Mouse (Mus musculus) lung, postnatal 0 days (tissue): ENCODE data around the gene Wdfy4. TPM values are rescaled to one million over a fixed set of nuclear protein-coding genes. Genes with fewer than 3 reads are reported as not detected.

Experiments used
- ATAC-seq: fragments of 200-750 bp; cut with Nextera tagmentation; 2 replicates; pipeline ENCODE4 v1.8.0; 2017; ENCODE audit warnings: moderate library complexity
- DNase-seq: peaks from one replicate; pipeline ENCODE4 v3.0.0-alpha.2; 2016; ENCODE audit warnings: low spot score
- H3K27ac ChIP-seq: fragments of 300-500 bp; sonication (generic); 2 replicates; pipeline ENCODE4 v1.5.1; 2014; ENCODE audit warnings: antibody characterized with exemption, mild to moderate bottlenecking, low read length, mixed read lengths
- H3K27me3 ChIP-seq: fragments of 300-500 bp; sonication (generic); replicated peaks from 2 replicates; pipeline ENCODE4 v1.6.1; 2014; ENCODE audit warnings: low read length, mixed read lengths; ENCODE audit not compliant: insufficient read depth
- H3K36me3 ChIP-seq: fragments of 300-500 bp; sonication (generic); 2 replicates; pipeline ENCODE4 v1.6.1; 2014; ENCODE audit warnings: low read length, mixed read lengths; ENCODE audit not compliant: insufficient read depth
- H3K4me1 ChIP-seq: fragments of 300-500 bp; sonication (generic); 2 replicates; pipeline ENCODE4 v1.6.1; 2014; ENCODE audit warnings: antibody characterized with exemption, low read depth, low read length, mixed read lengths; ENCODE audit not compliant: insufficient read depth
- H3K4me2 ChIP-seq: fragments of 300-500 bp; sonication (generic); replicated peaks from 2 replicates; pipeline ENCODE4 v1.6.1; 2014; ENCODE audit warnings: low read depth, mild to moderate bottlenecking, low read length, moderate library complexity, mixed read lengths
- H3K4me3 ChIP-seq: fragments of 300-500 bp; sonication (generic); 2 replicates; pipeline ENCODE4 v1.5.1; 2014; ENCODE audit warnings: low read depth, low read length
- H3K9ac ChIP-seq: fragments of 300-500 bp; sonication (generic); replicated peaks from 2 replicates; pipeline ENCODE4 v1.6.1; 2014; ENCODE audit warnings: low read depth, mild to moderate bottlenecking
- H3K9me3 ChIP-seq: fragments of 300-500 bp; sonication (generic); 2 replicates; pipeline ENCODE4 v1.6.1; 2016; ENCODE audit warnings: low read length, mixed read lengths
- CTCF ChIP-seq: IDR thresholded peaks from 2 replicates; pipeline ENCODE4 v1.5.1; 2016; ENCODE audit warnings: antibody characterized with exemption, mild to moderate bottlenecking
- EP300 ChIP-seq: IDR thresholded peaks from 2 replicates; pipeline ENCODE4 v1.6.1; 2016; ENCODE audit warnings: antibody characterized with exemption, mild to moderate bottlenecking, control low read depth
- WGBS: fragments of 180-500 bp; shearing (Covaris S2); extraction: QIAGEN DNeasy Blood & Tissue Kit; methylation state at CpG from one replicate; pipeline ENCODE4 v1.1.7; 2014; 5-methylcytosine and 5-hydroxymethylcytosine counted together
- polyA plus RNA-seq: library from polyadenylated mRNA; unstranded; fragments of >200 nt; fragmentation: Nextera tagmentation; extraction: Ambion mirVana; gene quantifications from 2 replicates; pipeline ENCODE4 v1.2.1, GENCODE M21; 2015

Wdfy4 gene
- polyA plus RNA-seq, 1 experiment from 2014 or later: 0.98 TPM

DNA sequence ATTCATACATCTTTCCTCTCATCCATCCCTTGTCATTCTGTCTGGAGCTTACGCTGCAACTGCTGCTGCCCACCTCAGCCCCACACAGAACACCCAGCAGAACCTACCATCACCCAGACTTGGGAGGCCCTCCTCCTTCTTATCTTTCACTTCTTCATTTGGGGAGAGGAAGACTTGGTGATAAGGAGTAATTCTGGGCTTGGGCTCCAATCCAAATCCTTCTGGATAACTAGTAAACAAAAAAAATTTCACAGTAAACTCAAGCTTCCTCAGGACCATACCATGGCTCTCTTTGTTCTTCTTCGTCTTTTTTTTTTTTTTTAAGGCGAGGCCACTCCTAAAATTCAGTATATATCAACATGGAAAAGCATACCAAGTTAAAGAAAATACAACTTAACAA is 112.0 kb downstream of the Wdfy4 start:
- Histone ChIP-seq H3K9me3 (no peaks in the 10 kb centered on the region), H3K4me1 (no peaks in the 10 kb centered on the region), H3K9ac (no peak overlapping the region), H3K27me3 (no peaks in the 10 kb centered on the region), H3K4me2 (no peak overlapping the region), H3K27ac (no peak overlapping the region), H3K36me3 (no peaks in the 10 kb centered on the region), H3K4me3 (no peak overlapping the region)
- TF ChIP-seq EP300 (no peak), CTCF (no peak)
- 64% methylated on average over 3 of the region's 3 CpGs for WGBS
- ATAC-seq (no peak), DNase-seq (no peak)

DNA sequence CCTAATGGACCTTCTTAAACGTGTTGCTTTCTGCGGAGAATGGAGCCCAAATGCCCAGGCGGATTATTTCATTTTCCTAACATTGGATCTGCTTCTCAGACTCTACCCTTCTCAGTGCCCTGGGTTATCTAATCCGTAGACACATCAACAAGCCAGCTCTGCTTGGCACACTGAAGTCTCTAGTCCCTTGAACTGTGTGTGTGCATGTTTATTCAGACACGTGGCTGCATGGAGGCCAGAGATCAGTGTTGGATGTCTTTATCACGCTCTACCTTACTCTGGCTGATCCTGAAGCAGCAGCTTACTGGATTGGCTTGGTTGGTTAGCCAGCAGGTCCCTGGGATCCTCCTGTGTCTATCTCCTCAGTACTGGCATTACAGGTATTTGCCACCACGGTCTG is 113.0 kb downstream of the Wdfy4 start:
- no peak overlapping the region for H3K4me3 ChIP-seq
- H3K4me1 ChIP-seq: no peaks in the 10 kb centered on the region
- no peaks in the 10 kb centered on the region for H3K9me3 ChIP-seq
- H3K36me3 ChIP-seq: no peaks in the 10 kb centered on the region
- H3K4me2 ChIP-seq: no peak overlapping the region
- no peak overlapping the region for H3K27ac ChIP-seq
- no peaks in the 10 kb centered on the region for H3K27me3 ChIP-seq
- H3K9ac ChIP-seq: no peak overlapping the region
- no peak for ATAC-seq
- DNase-seq: no peak
- WGBS: 76% methylated on average over 7 of the region's 7 CpGs
- TF ChIP-seq CTCF: no peak
- TF ChIP-seq EP300: no peak

DNA sequence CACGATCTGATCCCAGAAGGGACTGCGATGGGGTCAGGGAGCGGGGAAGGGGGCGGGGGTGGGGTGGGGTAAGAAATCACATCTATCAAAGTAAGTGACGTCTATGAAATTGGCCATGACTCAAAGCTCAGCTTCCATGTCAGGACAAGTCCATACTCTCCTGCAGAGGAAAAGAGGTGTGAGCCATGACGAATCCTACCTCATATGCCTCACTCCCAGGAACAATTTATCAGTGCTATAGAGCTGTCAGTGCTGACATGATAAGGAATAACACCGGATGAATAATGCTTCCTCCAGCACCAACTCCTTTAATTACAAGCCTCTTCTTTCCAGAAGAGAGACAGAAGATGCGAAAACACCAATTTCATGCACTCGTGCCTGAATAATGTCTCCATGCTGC is 117.6 kb downstream of the Wdfy4 start:
- Histone ChIP-seq H3K9ac (no peak overlapping the region), H3K36me3 (no peaks in the 10 kb centered on the region), H3K4me3 (no peak overlapping the region), H3K4me1 (no peaks in the 10 kb centered on the region), H3K27ac (no peak overlapping the region), H3K27me3 (no peaks in the 10 kb centered on the region), H3K9me3 (no peaks in the 10 kb centered on the region), H3K4me2 (no peak overlapping the region)
- ATAC-seq (no peak), DNase-seq (no peak)
- no peak for TF ChIP-seq CTCF
- TF ChIP-seq EP300: no peak
- WGBS: 69% methylated on average over 9 of the region's 9 CpGs

DNA sequence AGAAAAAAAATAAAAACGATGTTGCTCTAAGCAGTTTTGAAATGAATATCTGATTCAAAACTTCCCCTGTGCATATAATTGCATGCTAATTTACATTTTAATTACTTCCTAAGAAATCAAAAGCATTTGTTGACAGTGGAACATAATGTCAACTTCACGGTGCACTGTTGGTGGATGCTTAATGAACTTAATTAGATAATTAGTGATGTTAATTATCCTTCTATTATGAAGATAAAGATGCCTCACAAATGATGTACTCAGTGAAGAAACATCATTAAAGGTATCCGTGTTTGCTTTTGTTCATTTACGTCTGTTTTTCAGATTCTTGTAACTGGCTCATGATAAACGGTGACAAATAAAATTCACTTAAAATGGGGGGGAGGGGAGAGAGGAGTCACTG is 122.3 kb downstream of the Wdfy4 start:
- ATAC-seq (no peak), DNase-seq (no peak)
- Histone ChIP-seq H3K4me1 (no peaks in the 10 kb centered on the region), H3K9ac (no peak overlapping the region), H3K4me2 (no peak overlapping the region), H3K4me3 (no peak overlapping the region), H3K36me3 (no peaks in the 10 kb centered on the region), H3K27ac (no peak overlapping the region), H3K27me3 (no peaks in the 10 kb centered on the region), H3K9me3 (no peaks in the 10 kb centered on the region)
- TF ChIP-seq CTCF (no peak), EP300 (no peak)
- 80% methylated on average over 5 of the region's 5 CpGs for WGBS

DNA sequence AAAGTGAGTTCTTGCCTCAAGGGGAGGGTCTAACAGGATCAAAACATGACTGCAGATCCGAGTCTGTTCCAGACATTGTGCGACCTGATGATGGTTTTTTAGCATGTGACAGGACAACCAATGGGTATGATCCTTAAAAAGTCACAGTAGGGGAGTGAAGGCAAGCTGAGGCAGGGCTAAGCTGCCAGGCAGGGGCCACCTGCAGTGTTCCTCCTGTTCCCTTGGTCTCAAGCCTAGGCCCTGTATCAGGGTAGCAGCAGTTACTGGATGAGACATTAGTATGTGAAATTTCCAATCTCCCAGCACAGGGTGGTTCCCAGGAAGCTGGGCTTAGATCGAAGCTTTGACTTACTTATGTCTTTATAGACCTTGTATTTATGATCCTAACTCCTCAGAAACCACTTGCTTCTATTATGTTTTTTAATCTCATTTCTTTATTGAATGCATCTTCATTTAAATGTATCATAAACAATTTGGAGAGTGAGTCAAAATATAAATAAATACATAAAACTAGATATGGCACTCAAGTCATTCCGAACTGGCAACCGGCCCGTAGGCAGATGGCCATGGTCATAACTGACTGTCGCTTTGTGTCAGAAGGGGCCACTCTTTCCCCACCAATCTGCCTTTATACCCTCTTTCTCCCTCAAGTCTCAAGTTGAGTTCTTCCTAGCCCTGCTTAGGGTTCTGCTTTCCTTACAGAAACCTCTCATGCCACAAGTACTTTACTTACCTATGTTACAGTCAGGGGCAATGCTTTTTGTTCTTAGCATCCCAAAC is 126.2 kb downstream of the Wdfy4 start:
- no peak overlapping the region for H3K4me2 ChIP-seq
- no peaks in the 10 kb centered on the region for H3K9me3 ChIP-seq
- 84% methylated on average over 7 of the region's 7 CpGs for WGBS
- H3K27ac ChIP-seq: no peak overlapping the region
- no peak overlapping the region for H3K4me3 ChIP-seq
- TF ChIP-seq EP300: no peak
- no peak for TF ChIP-seq CTCF
- H3K27me3 ChIP-seq: no peaks in the 10 kb centered on the region
- no peaks in the 10 kb centered on the region for H3K36me3 ChIP-seq
- ATAC-seq: no peak
- DNase-seq: no peak
- no peak overlapping the region for H3K9ac ChIP-seq
- no peaks in the 10 kb centered on the region for H3K4me1 ChIP-seq

DNA sequence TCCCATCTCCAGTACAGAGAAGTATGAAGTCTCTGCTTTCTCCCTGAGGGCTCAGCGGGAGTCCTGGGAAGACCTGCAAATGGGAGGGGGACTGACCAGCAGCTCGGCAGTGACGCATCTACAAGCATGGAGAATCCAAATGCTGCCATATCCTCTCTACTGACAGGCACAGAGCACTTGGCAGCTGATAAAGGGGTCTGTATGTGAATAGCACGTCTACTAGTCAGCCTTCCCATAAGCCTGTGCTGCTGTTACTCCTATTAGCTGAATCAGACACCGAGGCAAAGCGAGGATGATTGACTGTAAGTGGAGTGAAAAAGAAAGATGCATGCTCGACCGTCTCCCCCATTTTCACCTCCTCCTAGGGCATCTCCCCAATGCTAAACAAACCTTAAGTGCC is 131.9 kb downstream of the Wdfy4 start:
- DNase-seq (no peak), ATAC-seq (no peak)
- TF ChIP-seq CTCF (no peak), EP300 (no peak)
- Histone ChIP-seq H3K9me3 (no peaks in the 10 kb centered on the region), H3K27ac (no peak overlapping the region), H3K4me3 (no peak overlapping the region), H3K36me3 (no peaks in the 10 kb centered on the region), H3K9ac (no peak overlapping the region), H3K4me1 (no peaks in the 10 kb centered on the region), H3K4me2 (no peak overlapping the region), H3K27me3 (no peaks in the 10 kb centered on the region)
- WGBS: 50% methylated on average over 8 of the region's 8 CpGs
